In the genomic region with DNA sequence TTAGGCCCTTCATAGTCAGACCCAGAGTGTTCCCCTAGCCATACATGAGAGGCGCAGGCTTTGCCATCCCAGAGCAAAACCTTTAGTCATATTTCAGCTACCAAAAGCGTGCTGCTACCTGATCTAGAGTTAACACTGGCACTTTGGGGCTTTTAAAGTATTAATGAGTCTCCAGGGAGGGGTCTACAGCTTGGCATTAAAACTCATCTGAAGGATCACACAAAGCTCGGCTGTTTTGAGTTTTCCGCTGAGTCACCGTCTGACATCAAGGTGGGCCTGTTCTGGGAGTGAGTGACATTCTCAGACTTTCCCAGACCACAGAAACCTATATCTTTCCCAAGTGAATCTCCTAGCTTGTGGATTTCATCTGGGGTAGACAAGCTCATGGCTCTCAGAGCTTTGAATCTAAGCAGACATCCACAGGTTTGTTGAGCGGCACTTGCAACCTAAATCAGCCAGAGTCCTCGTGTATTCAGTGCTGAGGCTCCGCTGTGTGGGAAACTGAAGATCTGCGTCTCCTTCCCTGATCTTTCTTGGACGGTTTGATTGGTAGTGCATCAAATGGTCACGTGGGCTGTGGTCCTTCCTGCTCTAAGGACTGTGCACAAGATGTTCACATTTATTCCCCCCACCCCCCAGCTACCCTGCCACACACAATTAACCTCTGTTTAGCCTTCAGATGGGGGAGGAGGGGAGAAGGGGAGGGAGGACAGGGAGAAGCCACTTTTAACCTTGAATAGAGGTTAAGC, we compare ENCODE assay signal across 8 mouse cellular contexts. TPM values are rescaled to one million over a fixed set of nuclear protein-coding genes. Genes with fewer than 3 reads are reported as not detected.
A peak's percentile ranks its signal among the peaks of the same experiment; 100 is the strongest.
DNase-seq lines count a peak whose midpoint lies in the region; ATAC-seq and TF ChIP-seq lines count a peak whose summit lies in the region.

No protein-coding gene starts in this region.

- TF ChIP-seq RAD21 in CH12.LX (IDR thresholded peaks at IDR 0.05; ENCODE audit: low read depth, low read length): no peak

- intact Hi-C loops in heart, postnatal 36 days (cut with DNase I): no loop called here

- TF ChIP-seq POLR2A in CH12.LX (IDR thresholded peaks at IDR 0.05; ENCODE audit: low read depth, low read length): no peak

- no peak overlapping the region for H3K9ac ChIP-seq in CH12.LX (ENCODE audit: insufficient read depth, low read depth)
- H3K9ac ChIP-seq in forebrain, embryonic 14.5 days (ENCODE audit: low read length): peak overlapping the region; percentile 52
- H3K9ac ChIP-seq in limb, embryonic 15.5 days: no peak overlapping the region

- dilution Hi-C loops in CH12.LX (cut with MboI; ENCODE audit: extremely low pct_ligation_motif_present, extremely low pct_unique_long_range_greater_than_20kb, low sequenced_read_pairs): no loop called here

- TF ChIP-seq EP300 in CH12.LX (IDR thresholded peaks at IDR 0.05; ENCODE audit: low read length): no peak

- no peak overlapping the region for H3K4me3 ChIP-seq in CH12.LX (replicated peaks in 1 of 3; ENCODE audit: low read depth in 2 of 3, low read length in 2 of 3, poor library complexity in 1 of 3)
- H3K4me3 ChIP-seq in forebrain, embryonic 14.5 days (ENCODE audit: low read depth, low read length): peak overlapping the region; percentile 17; the same call in 1 of the 2 replicates
- 0 out of 2 replicates have a peak overlapping the region, but pooled peaks have one; percentile 14 for H3K4me3 ChIP-seq in limb, embryonic 15.5 days

- ATAC-seq in forebrain, embryonic 14.5 days: peak; percentile 30
- ATAC-seq in limb, embryonic 15.5 days (ENCODE audit: insufficient number of reproducible peaks, low FRiP score, low TSS enrichment, low read depth): peak; percentile 16; the same call in 1 of the 2 replicates

- H3K9me3 ChIP-seq in CH12.LX (replicated peaks; ENCODE audit: low read length): no peaks in the 10 kb centered on the region
- no peaks in the 10 kb centered on the region for H3K9me3 ChIP-seq in forebrain, embryonic 14.5 days (replicated peaks; ENCODE audit: control insufficient read depth, low read length)
- H3K9me3 ChIP-seq in limb, embryonic 15.5 days: no peaks in the 10 kb centered on the region

- 46% methylated on average over 11 of the region's 11 CpGs for WGBS in forebrain, embryonic 14.5 days
- 39% methylated on average over 11 of the region's 11 CpGs for WGBS in limb, embryonic 15.5 days

- no peak overlapping the region for H3K4me2 ChIP-seq in CH12.LX (ENCODE audit: insufficient read depth, low read depth, poor library complexity, severe bottlenecking)
- peak overlapping the region; percentile 48 for H3K4me2 ChIP-seq in forebrain, embryonic 14.5 days (ENCODE audit: low read length)
- H3K4me2 ChIP-seq in limb, embryonic 15.5 days: peak overlapping the region; percentile 39; the same call in 1 of the 2 replicates

- in situ Hi-C loops in CH12.LX (cut with MboI; ENCODE audit: low pct_ligation_motif_present, low pct_unique_long_range_greater_than_20kb, low sequenced_read_pairs): loop anchor here (25.0 kb wide), 1 partner anchor 229 kb away; a partner anchor contains a TSS

- no peaks in the 10 kb centered on the region for H3K79me2 ChIP-seq in CH12.LX (replicated peaks; ENCODE audit: control insufficient read depth, extremely low read depth, insufficient read depth, poor library complexity, severe bottlenecking)

- no peak for TF ChIP-seq CTCF in CH12.LX (conservative IDR thresholded peaks at IDR 0.05 in 1 of 2, IDR thresholded peaks at IDR 0.05 in 1 of 2; ENCODE audit: low read depth in 2 of 2, low read length in 2 of 2)

- peaks cover 0 to 12% of the 10 kb centered on the region in 2 experiments; a peak in 2 of 4 replicates for H3K4me1 ChIP-seq in CH12.LX (ENCODE audit: control insufficient read depth in 1 of 2, insufficient read depth in 2 of 2)
- H3K4me1 ChIP-seq in forebrain, embryonic 14.5 days (ENCODE audit: control insufficient read depth, insufficient read depth, low read length): peaks cover 45% of the 10 kb centered on the region
- H3K4me1 ChIP-seq in limb, embryonic 15.5 days: peaks cover 34% of the 10 kb centered on the region

- no peaks in the 10 kb centered on the region for H3K27me3 ChIP-seq in CH12.LX (replicated peaks)
- H3K27me3 ChIP-seq in forebrain, embryonic 14.5 days (replicated peaks; ENCODE audit: control insufficient read depth, insufficient read depth, low read length): no peaks in the 10 kb centered on the region
- H3K27me3 ChIP-seq in limb, embryonic 15.5 days: no peaks in the 10 kb centered on the region

- H3K36me3 ChIP-seq in CH12.LX (replicated peaks in 1 of 2; ENCODE audit: control insufficient read depth in 1 of 2, insufficient read depth in 1 of 2, low read length in 1 of 2): no peaks in the 10 kb centered on the region
- no peaks in the 10 kb centered on the region for H3K36me3 ChIP-seq in forebrain, embryonic 14.5 days (ENCODE audit: control insufficient read depth, insufficient read depth, low read length)
- H3K36me3 ChIP-seq in limb, embryonic 15.5 days: no peaks in the 10 kb centered on the region

- no peak overlapping the region for H3K27ac ChIP-seq in CH12.LX (ENCODE audit: insufficient read depth, low read depth)
- peak overlapping the region; percentile 61 for H3K27ac ChIP-seq in forebrain, embryonic 14.5 days (ENCODE audit: low read depth, low read length)
- peak overlapping the region; percentile 33; the same call in 1 of the 2 replicates for H3K27ac ChIP-seq in limb, embryonic 15.5 days

- peak; percentile 90 for DNase-seq in heart, adult 11 months
- no peak for DNase-seq in heart, postnatal 36 days
- no peak for DNase-seq in CH12.LX (ENCODE audit: extremely low read depth)
- peak; percentile 41 for DNase-seq in forebrain, embryonic 14.5 days (ENCODE audit: low spot score)
- no peak for DNase-seq in ovary, postnatal 14 days (ENCODE audit: low spot score)
- DNase-seq in MN1 (ENCODE audit: low spot score): no peak
- DNase-seq in T-cell, adult 2 months (ENCODE audit: low spot score): no peak

TF ChIP-seq in CH12.LX, 34 proteins besides CTCF, POLR2A, EP300 and RAD21:
- no peak for TF ChIP-seq UBTF (IDR thresholded peaks at IDR 0.05; ENCODE audit: low read depth, low read length)
- TF ChIP-seq MAFK (IDR thresholded peaks at IDR 0.05; ENCODE audit: insufficient replicate concordance, low read length): peak; percentile 14; the same call in 1 of the 2 replicates

RNA-seq across cellular contexts. Expression of a gene that starts 5.2 kb away (rescaled TPM):
- 100 to 1,000 TPM; 218 to 246 TPM for total RNA-seq in heart, postnatal 36 days (2021)
- total RNA-seq in CH12.LX (2012; rRNA removed) (not detected in 2 replicates), CH12.LX (2014; rRNA removed) (not detected in 2 replicates)
- polyA plus RNA-seq in CH12.LX (2012; ENCODE audit: insufficient read length, low read depth): not detected in 2 replicates
- 70.4 and 93.1 TPM in 2 replicates for polyA plus RNA-seq in forebrain, embryonic 14.5 days (2014; fragmentation: Nextera tagmentation; extraction: Ambion mirVana)
- polyA plus RNA-seq in limb, embryonic 15.5 days (2015; fragmentation: Nextera tagmentation; extraction: Ambion mirVana): 96.7 and 115 TPM in 2 replicates

RNA-seq across cellular contexts. Expression of a gene that starts 30.9 kb away (rescaled TPM):
- total RNA-seq in heart, postnatal 36 days (2021): not detected
- not detected in 2 replicates for total RNA-seq in CH12.LX (2012; rRNA removed)
- total RNA-seq in CH12.LX (2014; rRNA removed): not detected in 2 replicates
- polyA plus RNA-seq in CH12.LX (2012; ENCODE audit: insufficient read length, low read depth): not detected in 2 replicates
- polyA plus RNA-seq in forebrain, embryonic 14.5 days (2014; fragmentation: Nextera tagmentation; extraction: Ambion mirVana): 0.44 TPM in 1 of 2 replicates, not detected in the other
- not detected in 2 replicates for polyA plus RNA-seq in limb, embryonic 15.5 days (2015; fragmentation: Nextera tagmentation; extraction: Ambion mirVana)

Comparison
In these comparisons a context has a peak if more than half of its experiments do, and no peak if none do; other contexts are left out.
1. DNase-seq: peak in heart, adult 11 months (single experiment) and forebrain, embryonic 14.5 days (single experiment); none in heart, postnatal 36 days (0 of 2), CH12.LX (single experiment), ovary, postnatal 14 days (single experiment), MN1 (single experiment) and T-cell, adult 2 months (single experiment).
2. H3K4me3 ChIP-seq: peak in forebrain, embryonic 14.5 days (single experiment) and limb, embryonic 15.5 days (single experiment); none in CH12.LX (0 of 3).
3. RNA of a gene that starts 5.2 kb away (polyA plus RNA-seq): 96.7 to 115 TPM in limb, embryonic 15.5 days and 70.4 to 93.1 TPM in forebrain, embryonic 14.5 days; not detected in CH12.LX; every median in the first group is over 10 times any median in the second.